Mouse (Mus musculus): ENCODE measurements around the gene Csrp2. TPM values are rescaled to one million over a fixed set of nuclear protein-coding genes. Genes with fewer than 3 reads are reported as not detected.

Csrp2 gene
- polyA plus RNA-seq, 1 experiment: 9.7 TPM

DNA sequence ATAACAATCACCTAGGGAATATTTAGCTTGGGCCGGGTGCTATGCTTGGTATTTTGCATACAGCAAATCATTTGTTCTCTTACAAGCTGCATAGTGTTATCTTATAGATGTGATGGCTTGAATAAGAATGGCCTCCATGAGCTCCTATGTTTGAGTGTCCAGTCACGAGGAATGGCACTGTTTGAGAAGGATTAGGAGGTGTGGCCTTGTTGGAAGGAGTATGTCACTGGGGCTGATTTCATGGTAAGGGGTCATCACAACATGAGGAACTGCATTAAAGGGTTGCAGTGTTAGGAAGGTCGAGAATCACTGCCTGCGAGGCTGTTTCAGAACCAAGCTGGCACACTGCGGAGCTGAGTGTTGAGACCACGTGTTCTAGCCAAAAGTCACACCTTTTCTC lies 2.1 kb upstream of the Csrp2 start:
- Histone ChIP-seq H3K27me3 (ENCODE audit: control insufficient read depth, insufficient read depth, low read length) (no peaks in the 10 kb centered on the region), H3K4me3 (ENCODE audit: extremely low read depth, insufficient read depth, insufficient read length) (no peak overlapping the region), H3K27ac (ENCODE audit: insufficient read depth, low read length) (no peak overlapping the region), H3K36me3 (ENCODE audit: control insufficient read depth, insufficient read depth, low read length) (no peaks in the 10 kb centered on the region), H3K4me1 (ENCODE audit: control insufficient read depth, insufficient read depth, insufficient read length) (peaks cover 4% of the 10 kb centered on the region; the same call in 1 of the 2 replicates)
- WGBS: 94% methylated on average over 6 of the region's 6 CpGs
- no peak for TF ChIP-seq CTCF (IDR thresholded peaks at IDR 0.05; ENCODE audit: extremely low read depth, insufficient read depth, insufficient read length, insufficient replicate concordance)
- TF ChIP-seq POLR2A (IDR thresholded peaks at IDR 0.05; ENCODE audit: low read depth, low read length): no peak
- DNase-seq (ENCODE audit: low read depth in 1 of 2, low spot score in 2 of 2): no peak

DNA sequence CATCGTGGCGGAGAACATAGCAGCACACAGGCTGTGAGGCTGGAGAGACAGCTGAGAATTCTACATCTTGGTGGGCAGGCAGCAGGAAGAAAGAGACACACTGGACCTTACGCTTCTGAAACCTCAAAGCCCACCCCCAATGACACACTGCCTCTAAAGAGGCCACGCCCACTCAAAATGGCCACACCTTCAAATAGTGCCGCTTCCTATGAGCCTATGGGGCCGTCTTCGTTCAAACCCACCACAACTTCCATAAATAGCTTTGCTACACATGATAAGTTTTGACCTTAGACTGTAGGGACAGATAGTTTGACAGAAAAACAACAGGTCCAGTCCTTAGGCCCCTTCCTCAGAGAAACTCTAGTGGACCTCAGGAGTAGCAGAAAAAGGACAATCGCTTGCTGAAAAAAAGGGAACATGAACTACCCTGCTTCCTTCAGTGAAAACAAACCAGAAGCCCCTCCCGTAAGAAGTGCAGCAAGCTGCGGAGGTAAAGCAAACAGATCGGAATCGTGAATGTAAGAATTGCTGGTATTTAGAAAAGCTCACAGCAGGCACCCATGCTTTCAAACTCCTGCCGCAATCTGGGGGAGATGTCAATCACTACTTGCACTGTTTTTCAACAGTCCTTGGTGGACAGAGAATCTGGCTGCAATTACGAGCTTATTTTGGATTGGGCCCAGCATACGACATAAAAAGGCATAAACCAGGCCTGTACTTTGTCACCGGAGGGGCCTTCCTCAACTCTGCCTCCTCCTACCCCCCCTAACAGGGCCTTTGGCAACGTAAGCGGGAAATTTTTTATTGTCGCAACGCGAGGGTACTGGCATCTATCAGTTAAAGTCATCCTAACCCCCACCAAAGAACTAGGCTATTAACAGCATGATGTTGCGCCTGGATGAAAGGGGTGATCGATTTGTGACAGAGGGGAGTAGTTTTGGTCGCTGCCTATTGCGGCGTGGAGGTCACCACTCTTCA lies 886 bp upstream of the Csrp2 start:
- no peaks in the 10 kb centered on the region for H3K36me3 ChIP-seq (ENCODE audit: control insufficient read depth, insufficient read depth, low read length)
- H3K4me1 ChIP-seq (ENCODE audit: control insufficient read depth, insufficient read depth, insufficient read length): peaks cover 4% of the 10 kb centered on the region; the same call in 1 of the 2 replicates
- no peak overlapping the region for H3K27ac ChIP-seq (ENCODE audit: insufficient read depth, low read length)
- DNase-seq (ENCODE audit: low read depth in 1 of 2, low spot score in 2 of 2): peak; percentile 36 to 37
- H3K4me3 ChIP-seq (ENCODE audit: extremely low read depth, insufficient read depth, insufficient read length): peak overlapping the region; percentile 71
- TF ChIP-seq POLR2A (IDR thresholded peaks at IDR 0.05; ENCODE audit: low read depth, low read length): no peak
- TF ChIP-seq CTCF (IDR thresholded peaks at IDR 0.05; ENCODE audit: extremely low read depth, insufficient read depth, insufficient read length, insufficient replicate concordance): no peak
- no peaks in the 10 kb centered on the region for H3K27me3 ChIP-seq (ENCODE audit: control insufficient read depth, insufficient read depth, low read length)
- WGBS: 23% methylated on average over 26 of the region's 26 CpGs

DNA sequence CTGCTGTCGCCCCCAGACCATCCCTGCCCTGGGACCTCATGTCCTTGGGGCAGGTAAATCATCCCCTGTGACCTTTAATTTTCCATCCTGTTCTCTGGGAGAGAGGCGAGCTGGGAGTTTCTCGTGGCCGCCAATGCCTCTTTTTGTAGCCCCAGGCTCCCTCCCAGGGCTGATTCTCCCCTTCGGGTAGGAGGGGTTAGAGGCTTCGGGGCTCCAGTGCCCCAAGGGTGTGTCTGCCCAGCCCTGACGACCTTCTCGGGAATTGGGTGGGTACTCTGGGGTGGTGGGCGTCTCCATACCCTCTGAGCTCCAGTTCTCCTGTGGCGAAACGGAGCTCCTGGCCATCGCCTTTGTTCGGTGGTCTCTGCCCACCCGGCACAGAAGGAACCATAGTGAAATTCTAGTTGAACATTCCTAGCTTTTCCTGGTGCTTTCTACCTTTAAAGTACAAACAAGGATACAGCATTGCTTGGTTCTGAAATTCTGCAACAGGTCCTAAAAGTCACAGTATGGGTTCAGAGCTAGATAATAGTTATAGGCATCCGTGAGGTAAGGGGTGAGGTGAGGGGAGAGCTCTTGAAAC lies 870 bp downstream of the Csrp2 start:
- Histone ChIP-seq H3K27ac (ENCODE audit: insufficient read depth, low read length) (0 out of 2 replicates have a peak overlapping the region, but pooled peaks have one; percentile 30), H3K4me1 (ENCODE audit: control insufficient read depth, insufficient read depth, insufficient read length) (peaks cover 4% of the 10 kb centered on the region; the same call in 1 of the 2 replicates)

DNA sequence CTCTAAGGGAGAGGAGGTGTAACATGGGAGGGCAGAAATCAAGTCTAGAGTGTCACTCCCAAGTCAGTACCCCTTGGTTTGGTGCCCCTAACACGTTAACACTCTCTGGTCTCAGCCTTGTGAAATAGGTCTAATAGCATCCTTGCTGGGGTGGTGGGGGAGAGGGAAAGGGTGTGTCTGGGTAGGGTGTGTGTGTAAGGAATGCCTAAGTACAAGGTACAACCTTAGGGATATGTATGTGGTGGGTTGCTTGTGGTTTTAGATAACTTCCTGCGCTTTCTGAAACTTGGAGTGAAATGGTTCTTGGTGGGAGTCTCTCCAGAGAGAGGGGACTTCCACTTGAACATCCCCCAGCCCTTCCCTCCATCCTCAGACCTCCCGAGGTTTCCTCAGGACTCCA lies 2.3 kb downstream of the Csrp2 start:
- no peak overlapping the region for H3K27ac ChIP-seq (ENCODE audit: insufficient read depth, low read length)
- no peak overlapping the region for H3K4me3 ChIP-seq (ENCODE audit: extremely low read depth, insufficient read depth, insufficient read length)
- DNase-seq (ENCODE audit: low read depth in 1 of 2, low spot score in 2 of 2): no peak
- H3K4me1 ChIP-seq (ENCODE audit: control insufficient read depth, insufficient read depth, insufficient read length): peaks cover 4% of the 10 kb centered on the region; the same call in 1 of the 2 replicates
- H3K27me3 ChIP-seq (ENCODE audit: control insufficient read depth, insufficient read depth, low read length): no peaks in the 10 kb centered on the region
- WGBS: 86% methylated on average over 3 of the region's 3 CpGs
- no peaks in the 10 kb centered on the region for H3K36me3 ChIP-seq (ENCODE audit: control insufficient read depth, insufficient read depth, low read length)
- TF ChIP-seq CTCF (IDR thresholded peaks at IDR 0.05; ENCODE audit: extremely low read depth, insufficient read depth, insufficient read length, insufficient replicate concordance): no peak
- no peak for TF ChIP-seq POLR2A (IDR thresholded peaks at IDR 0.05; ENCODE audit: low read depth, low read length)

More for the DNA sequence above, 870 bp downstream of the Csrp2 start:
- H3K27me3 ChIP-seq (ENCODE audit: control insufficient read depth, insufficient read depth, low read length): no peaks in the 10 kb centered on the region
- H3K36me3 ChIP-seq (ENCODE audit: control insufficient read depth, insufficient read depth, low read length): no peaks in the 10 kb centered on the region
- 6% methylated on average over 15 of the region's 15 CpGs for WGBS
- no peak for DNase-seq (ENCODE audit: low read depth in 1 of 2, low spot score in 2 of 2)
- TF ChIP-seq CTCF (IDR thresholded peaks at IDR 0.05; ENCODE audit: extremely low read depth, insufficient read depth, insufficient read length, insufficient replicate concordance): no peak
- H3K4me3 ChIP-seq (ENCODE audit: extremely low read depth, insufficient read depth, insufficient read length): peak overlapping the region; percentile 71

DNA sequence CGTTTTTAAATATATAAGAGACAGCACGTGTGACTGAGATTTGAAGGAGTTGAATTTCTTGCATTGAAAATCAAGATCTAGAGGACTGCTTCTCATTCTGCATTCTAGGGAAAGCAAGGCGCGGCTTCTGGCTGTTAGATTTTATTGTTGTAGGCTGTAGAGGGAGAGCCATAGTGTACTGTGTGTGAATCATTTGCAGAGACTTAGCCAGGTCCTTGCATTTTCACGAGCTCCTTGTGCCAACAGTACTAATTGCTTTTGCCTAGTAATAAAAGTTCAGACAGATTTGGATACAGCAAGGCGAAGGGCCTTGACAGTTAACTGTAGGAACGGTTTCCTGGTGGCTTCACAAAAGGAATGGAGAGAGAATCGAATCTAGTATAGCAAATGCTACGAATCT lies 3.0 kb downstream of the Csrp2 start:
- Histone ChIP-seq H3K27ac (ENCODE audit: insufficient read depth, low read length) (no peak overlapping the region), H3K27me3 (ENCODE audit: control insufficient read depth, insufficient read depth, low read length) (no peaks in the 10 kb centered on the region), H3K4me3 (ENCODE audit: extremely low read depth, insufficient read depth, insufficient read length) (no peak overlapping the region), H3K36me3 (ENCODE audit: control insufficient read depth, insufficient read depth, low read length) (no peaks in the 10 kb centered on the region), H3K4me1 (ENCODE audit: control insufficient read depth, insufficient read depth, insufficient read length) (peaks cover 4% of the 10 kb centered on the region; the same call in 1 of the 2 replicates)
- no peak for DNase-seq (ENCODE audit: low read depth in 1 of 2, low spot score in 2 of 2)
- TF ChIP-seq POLR2A (IDR thresholded peaks at IDR 0.05; ENCODE audit: low read depth, low read length): no peak
- 87% methylated on average over 9 of the region's 9 CpGs for WGBS

DNA sequence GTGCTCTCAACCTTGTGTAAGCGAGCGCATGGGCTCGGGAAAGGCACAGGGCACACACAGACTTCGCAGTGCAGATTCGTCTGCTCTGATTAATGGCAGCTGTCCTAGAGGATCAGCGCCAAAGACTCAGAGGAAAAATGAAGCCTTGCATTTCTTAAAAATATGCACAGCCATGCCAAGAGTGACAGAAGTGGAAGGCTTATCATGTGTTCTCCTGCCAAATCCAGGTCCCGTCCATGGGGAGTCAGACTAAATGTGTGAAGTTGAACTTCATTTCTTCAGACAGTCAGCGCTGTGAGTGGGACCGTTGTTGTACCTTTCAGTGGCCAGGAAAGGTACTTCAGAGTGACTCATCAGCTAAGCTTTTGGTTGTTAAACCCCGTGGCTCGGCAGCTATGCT lies 7.9 kb downstream of the Csrp2 start:
- Histone ChIP-seq H3K36me3 (ENCODE audit: control insufficient read depth, insufficient read depth, low read length) (no peaks in the 10 kb centered on the region), H3K27me3 (ENCODE audit: control insufficient read depth, insufficient read depth, low read length) (no peaks in the 10 kb centered on the region), H3K4me1 (ENCODE audit: control insufficient read depth, insufficient read depth, insufficient read length) (peaks cover 2% of the 10 kb centered on the region; the same call in 1 of the 2 replicates), H3K27ac (ENCODE audit: insufficient read depth, low read length) (no peak overlapping the region), H3K4me3 (ENCODE audit: extremely low read depth, insufficient read depth, insufficient read length) (no peak overlapping the region)
- no peak for TF ChIP-seq CTCF (IDR thresholded peaks at IDR 0.05; ENCODE audit: extremely low read depth, insufficient read depth, insufficient read length, insufficient replicate concordance)
- no peak for TF ChIP-seq POLR2A (IDR thresholded peaks at IDR 0.05; ENCODE audit: low read depth, low read length)
- 86% methylated on average over 11 of the region's 11 CpGs for WGBS
- DNase-seq (ENCODE audit: low read depth in 1 of 2, low spot score in 2 of 2): no peak

All from spleen, adult 2 months (tissue).